Mouse (Mus musculus) neural tube, embryonic 13.5 days (tissue): ENCODE data around the gene C1s2. TPM values are rescaled to one million over a fixed set of nuclear protein-coding genes. Genes with fewer than 3 reads are reported as not detected.
"Not testable (repeated sequence)": the region's sequence is repeated elsewhere in the genome, so short reads cannot be mapped to it uniquely, and the experiment has no call there.

ENCODE experiments used
- ATAC-seq: fragments of 200-750 bp; cut with Nextera tagmentation; 2 replicates; pipeline ENCODE4 v1.8.0; 2017; ENCODE audit warnings: low read depth, mild to moderate bottlenecking, moderate TSS enrichment, moderate library complexity
- H3K27ac ChIP-seq: fragments of 300-500 bp; sonication (generic); replicated peaks from 2 replicates; pipeline ENCODE4 v1.5.1; 2015; ENCODE audit warnings: moderate library complexity, mild to moderate bottlenecking, inconsistent platforms
- H3K27me3 ChIP-seq: fragments of 300-500 bp; sonication (generic); 2 replicates; pipeline ENCODE4 v1.6.1; 2015; ENCODE audit warnings: mild to moderate bottlenecking, inconsistent platforms
- H3K36me3 ChIP-seq: fragments of 300-500 bp; sonication (generic); 2 replicates; pipeline ENCODE4 v1.6.1; 2015; ENCODE audit warnings: mild to moderate bottlenecking, inconsistent platforms
- H3K4me1 ChIP-seq: fragments of 300-500 bp; sonication (generic); replicated peaks from 2 replicates; pipeline ENCODE4 v1.6.1; 2015; ENCODE audit warnings: inconsistent platforms
- H3K4me2 ChIP-seq: fragments of 300-500 bp; sonication (generic); 2 replicates; pipeline ENCODE4 v1.6.1; 2015; ENCODE audit warnings: inconsistent platforms, mild to moderate bottlenecking, moderate library complexity
- H3K4me3 ChIP-seq: fragments of 300-500 bp; sonication (generic); 2 replicates; pipeline ENCODE4 v1.5.1; 2015; ENCODE audit warnings: mild to moderate bottlenecking, inconsistent platforms
- H3K9ac ChIP-seq: fragments of 300-500 bp; sonication (generic); 2 replicates; pipeline ENCODE4 v1.6.1; 2015; ENCODE audit warnings: moderate library complexity, mild to moderate bottlenecking, inconsistent platforms
- H3K9me3 ChIP-seq: fragments of 300-500 bp; sonication (generic); 2 replicates; pipeline ENCODE4 v1.6.1; 2016; ENCODE audit warnings: inconsistent platforms
- WGBS: fragments of 180-500 bp; shearing (Covaris S2); methylation state at CpG from one replicate; pipeline ENCODE4 v1.1.7; 2015; 5-methylcytosine and 5-hydroxymethylcytosine counted together
- polyA plus RNA-seq: library from polyadenylated mRNA; unstranded; fragments of >200 nt; fragmentation: Nextera tagmentation; extraction: Ambion mirVana; gene quantifications from 2 replicates; pipeline ENCODE4 v1.2.1, GENCODE M21; 2015

The C1s2 gene
- polyA plus RNA-seq, 1 experiment from 2014 or later, result not detected

- ATAC-seq, H3K4me3 ChIP-seq, H3K4me2 ChIP-seq, H3K27me3 ChIP-seq, H3K9ac ChIP-seq, H3K4me1 ChIP-seq, H3K36me3 ChIP-seq, H3K27ac ChIP-seq, H3K9me3 ChIP-seq: not testable (repeated sequence)
- WGBS, result 44% methylated on average over 1 of the region's 1 CpGs
Measured at GRCm38 (mm10) chr6:124626184-124626583, 9.7 kb downstream of the C1s2 start.

GRCm38 (mm10) chr6:124625612-124626011 lies 10.3 kb downstream of the C1s2 start:
- no peaks in the 10 kb centered on the region for H3K4me1 ChIP-seq
- H3K4me3 ChIP-seq, result no peak overlapping the region
- H3K9me3 ChIP-seq, result no peaks in the 10 kb centered on the region
- H3K27ac ChIP-seq, result no peak overlapping the region
- H3K4me2 ChIP-seq, result no peak overlapping the region
- no peak overlapping the region for H3K9ac ChIP-seq
- ATAC-seq, result no peak
- H3K36me3 ChIP-seq, result no peaks in the 10 kb centered on the region
- 92% methylated on average over 13 of the region's 13 CpGs for WGBS
- H3K27me3 ChIP-seq, result no peaks in the 10 kb centered on the region

GRCm38 (mm10) chr6:124602031-124602430 lies 33.9 kb downstream of the C1s2 start:
- ATAC-seq, result no peak
- no peak overlapping the region for H3K27ac ChIP-seq
- 96% methylated on average over 4 of the region's 4 CpGs for WGBS

GRCm38 (mm10) chr6:124593121-124593520 lies 42.8 kb downstream of the C1s2 start:
- no peak overlapping the region for H3K4me3 ChIP-seq
- no peak for ATAC-seq
- H3K9ac ChIP-seq, result no peak overlapping the region
- 87% methylated on average over 8 of the region's 8 CpGs for WGBS
- no peak overlapping the region for H3K27ac ChIP-seq
- no peak overlapping the region for H3K4me2 ChIP-seq
- no peaks in the 10 kb centered on the region for H3K4me1 ChIP-seq
- H3K9me3 ChIP-seq, result no peaks in the 10 kb centered on the region
- H3K36me3 ChIP-seq, result no peaks in the 10 kb centered on the region
- H3K27me3 ChIP-seq, result no peaks in the 10 kb centered on the region

More at GRCm38 (mm10) chr6:124602031-124602430, 33.9 kb downstream of the C1s2 start:
- Histone ChIP-seq H3K4me1 (no peaks in the 10 kb centered on the region), H3K36me3 (no peaks in the 10 kb centered on the region), H3K4me3 (no peak overlapping the region), H3K4me2 (no peak overlapping the region), H3K27me3 (no peaks in the 10 kb centered on the region), H3K9ac (no peak overlapping the region), H3K9me3 (no peaks in the 10 kb centered on the region)

GRCm38 (mm10) chr6:124592186-124592700 lies 43.6 kb downstream of the C1s2 start:
- Histone ChIP-seq H3K36me3 (no peaks in the 10 kb centered on the region), H3K27me3 (no peaks in the 10 kb centered on the region), H3K9ac (no peak overlapping the region), H3K4me3 (no peak overlapping the region), H3K27ac (no peak overlapping the region), H3K4me2 (no peak overlapping the region), H3K9me3 (no peaks in the 10 kb centered on the region), H3K4me1 (no peaks in the 10 kb centered on the region)
- 88% methylated on average over 4 of the region's 4 CpGs for WGBS
- no peak for ATAC-seq

- Histone ChIP-seq H3K4me2 (no peak overlapping the region), H3K9me3 (no peaks in the 10 kb centered on the region), H3K36me3 (no peaks in the 10 kb centered on the region), H3K4me3 (no peak overlapping the region), H3K9ac (no peak overlapping the region), H3K27me3 (no peaks in the 10 kb centered on the region), H3K4me1 (no peaks in the 10 kb centered on the region), H3K27ac (no peak overlapping the region)
- no peak for ATAC-seq
Measured at GRCm38 (mm10) chr6:124588771-124589170, 47.1 kb downstream of the C1s2 start.

GRCm38 (mm10) chr6:124586266-124586665 lies 49.6 kb downstream of the C1s2 start:
- ATAC-seq, result no peak
- no peaks in the 10 kb centered on the region for H3K27me3 ChIP-seq
- H3K4me2 ChIP-seq, result no peak overlapping the region
- no peaks in the 10 kb centered on the region for H3K4me1 ChIP-seq
- no peak overlapping the region for H3K9ac ChIP-seq
- H3K9me3 ChIP-seq, result no peaks in the 10 kb centered on the region
- H3K27ac ChIP-seq, result no peak overlapping the region
- no peak overlapping the region for H3K4me3 ChIP-seq
- 82% methylated on average over 4 of the region's 4 CpGs for WGBS
- H3K36me3 ChIP-seq, result no peaks in the 10 kb centered on the region

- H3K4me2 ChIP-seq, result no peak overlapping the region
- H3K36me3 ChIP-seq, result no peaks in the 10 kb centered on the region
- no peak overlapping the region for H3K4me3 ChIP-seq
Measured at GRCm38 (mm10) chr6:124585761-124586160, 50.1 kb downstream of the C1s2 start.

GRCm38 (mm10) chr6:124584935-124585334 lies 51.0 kb downstream of the C1s2 start:
- Histone ChIP-seq H3K9me3 (no peaks in the 10 kb centered on the region), H3K9ac (no peak overlapping the region), H3K27ac (no peak overlapping the region), H3K36me3 (no peaks in the 10 kb centered on the region), H3K4me1 (no peaks in the 10 kb centered on the region), H3K4me2 (no peak overlapping the region), H3K4me3 (no peak overlapping the region), H3K27me3 (no peaks in the 10 kb centered on the region)
- WGBS, result 78% methylated on average over 3 of the region's 3 CpGs
- ATAC-seq, result no peak

More at GRCm38 (mm10) chr6:124585761-124586160, 50.1 kb downstream of the C1s2 start:
- Histone ChIP-seq H3K27me3 (no peaks in the 10 kb centered on the region), H3K4me1 (no peaks in the 10 kb centered on the region), H3K9ac (no peak overlapping the region), H3K27ac (no peak overlapping the region), H3K9me3 (no peaks in the 10 kb centered on the region)
- 88% methylated on average over 3 of the region's 3 CpGs for whole genome bisulfite sequencing
- ATAC-seq, result no peak

- ATAC-seq, result no peak
- Histone ChIP-seq H3K4me2 (no peak overlapping the region), H3K4me1 (no peaks in the 10 kb centered on the region), H3K4me3 (no peak overlapping the region), H3K27ac (no peak overlapping the region), H3K9me3 (no peaks in the 10 kb centered on the region), H3K9ac (no peak overlapping the region), H3K27me3 (no peaks in the 10 kb centered on the region), H3K36me3 (no peaks in the 10 kb centered on the region)
- WGBS, result 91% methylated on average over 1 of the region's 1 CpGs
Measured at GRCm38 (mm10) chr6:124582231-124582630, 53.7 kb downstream of the C1s2 start.

- H3K9me3 ChIP-seq, ATAC-seq, H3K4me1 ChIP-seq, H3K9ac ChIP-seq, H3K36me3 ChIP-seq, H3K4me2 ChIP-seq, H3K27me3 ChIP-seq, H3K4me3 ChIP-seq, H3K27ac ChIP-seq: not testable (repeated sequence)
- WGBS, result 89% methylated on average over 6 of the region's 7 CpGs
Measured at GRCm38 (mm10) chr6:124580155-124580554, 55.7 kb downstream of the C1s2 start.

GRCm38 (mm10) chr6:124575155-124575678 lies 60.7 kb downstream of the C1s2 start:
- not testable (repeated sequence) for H3K9ac ChIP-seq, H3K4me2 ChIP-seq, H3K9me3 ChIP-seq, H3K4me1 ChIP-seq, ATAC-seq, H3K36me3 ChIP-seq, H3K27ac ChIP-seq, H3K4me3 ChIP-seq, H3K27me3 ChIP-seq
- WGBS, result 94% methylated on average over 3 of the region's 3 CpGs
